Mouse (Mus musculus): ENCODE data around the gene Khdc1a. TPM values are rescaled to one million over a fixed set of nuclear protein-coding genes. Genes with fewer than 3 reads are reported as not detected.
"Not testable (repeated sequence)": the region's sequence is repeated elsewhere in the genome, so short reads cannot be mapped to it uniquely, and the experiment has no call there.

Khdc1a gene
- total RNA-seq, 1 experiment = not detected

DNA sequence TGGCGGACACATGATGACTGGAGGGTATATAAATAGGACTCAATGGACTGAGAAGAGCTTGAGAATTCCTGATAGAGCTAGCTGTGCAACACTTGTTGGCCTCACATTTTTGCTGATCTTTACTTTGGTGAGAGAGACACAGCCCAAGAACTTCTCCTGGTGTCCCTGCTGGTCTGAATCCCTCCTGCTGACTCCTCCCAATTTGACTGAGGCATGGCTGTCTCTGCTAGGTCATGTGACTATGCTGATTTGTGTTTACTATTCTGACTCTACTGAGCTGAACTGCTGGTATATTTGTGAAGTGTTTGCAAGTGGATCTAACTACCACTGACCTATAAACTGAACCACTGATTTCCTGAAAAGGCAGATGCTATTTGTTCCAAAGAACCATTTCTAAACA, 27.8 kb upstream of the Khdc1a start:
- Histone ChIP-seq H3K4me3 (ENCODE audit: insufficient read depth in 1 of 2, low read depth in 1 of 2, low read length in 2 of 2, poor library complexity in 1 of 2, severe bottlenecking in 1 of 2) (no peak overlapping the region), H3K9ac (ENCODE audit: insufficient read depth, low read depth, low read length, poor library complexity, severe bottlenecking) (no peak overlapping the region), H3K4me1 (ENCODE audit: control insufficient read depth in 2 of 2, insufficient read depth in 2 of 2, low read length in 2 of 2, poor library complexity in 1 of 2) (no peaks in the 10 kb centered on the region), H3K36me3 (ENCODE audit: control insufficient read depth, insufficient read depth, low read length, poor library complexity, severe bottlenecking) (no peaks in the 10 kb centered on the region), H3K9me3 (ENCODE audit: control insufficient read depth, insufficient read depth, low read depth, low read length) (no peaks in the 10 kb centered on the region), H3K27ac (ENCODE audit: insufficient read depth, low read depth, low read length, poor library complexity, severe bottlenecking) (no peak overlapping the region)
- in situ Hi-C loops (cut with MboI; ENCODE audit: low sequenced_read_pairs in 2 of 2, unreplicated experiment in 2 of 2) = no loop called here
- TF ChIP-seq ZNF384 (IDR thresholded peaks at IDR 0.05; ENCODE audit: low read depth, low read length) (no peak), MAFK (IDR thresholded peaks at IDR 0.05; ENCODE audit: insufficient read depth, low read depth, low read length) (no peak), ZC3H11A (IDR thresholded peaks at IDR 0.05; ENCODE audit: borderline replicate concordance, low read depth, low read length) (no peak), HCFC1 (IDR thresholded peaks at IDR 0.05; ENCODE audit: borderline replicate concordance, insufficient read depth, low read length) (no peak), CHD2 (IDR thresholded peaks at IDR 0.05; ENCODE audit: low read depth, low read length) (no peak)
- DNase-seq (ENCODE audit: low read depth, low spot score) = no peak

DNA sequence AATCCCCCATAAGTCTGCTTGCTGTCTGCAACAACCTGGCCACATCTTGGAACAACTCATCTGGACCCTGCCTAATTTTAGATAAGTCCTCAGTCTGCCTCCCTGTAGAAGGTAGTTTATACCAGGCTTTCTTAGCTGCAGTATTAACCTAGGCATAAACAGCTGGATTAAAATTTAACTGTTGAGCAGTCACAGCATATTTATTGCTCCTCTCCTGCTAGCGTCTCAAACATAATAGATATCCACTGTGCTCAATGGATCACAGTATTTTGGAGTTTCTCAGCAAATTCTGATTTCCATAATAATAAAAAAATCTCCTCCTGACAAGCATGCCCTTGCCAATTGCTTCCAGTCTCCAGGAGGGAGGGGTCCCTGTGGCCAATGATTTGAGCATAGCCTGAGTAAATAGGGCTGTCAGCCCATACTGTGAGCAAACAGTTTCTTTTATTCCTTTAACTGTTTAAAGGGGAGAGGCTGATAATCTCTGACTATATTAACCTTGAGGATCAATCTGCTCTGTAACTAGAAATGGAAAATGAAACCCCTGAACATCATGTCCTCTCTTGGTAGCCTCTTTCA, 25.4 kb upstream of the Khdc1a start:
- H3K4me1 ChIP-seq (ENCODE audit: control insufficient read depth in 2 of 2, insufficient read depth in 2 of 2, low read length in 2 of 2, poor library complexity in 1 of 2) = no peaks in the 10 kb centered on the region
- H3K4me3 ChIP-seq (ENCODE audit: insufficient read depth in 1 of 2, low read depth in 1 of 2, low read length in 2 of 2, poor library complexity in 1 of 2, severe bottlenecking in 1 of 2) = no peak overlapping the region
- DNase-seq (ENCODE audit: low read depth, low spot score) = no peak
- H3K9ac ChIP-seq (ENCODE audit: insufficient read depth, low read depth, low read length, poor library complexity, severe bottlenecking) = no peak overlapping the region
- no peaks in the 10 kb centered on the region for H3K36me3 ChIP-seq (ENCODE audit: control insufficient read depth, insufficient read depth, low read length, poor library complexity, severe bottlenecking)
- no peak overlapping the region for H3K27ac ChIP-seq (ENCODE audit: insufficient read depth, low read depth, low read length, poor library complexity, severe bottlenecking)
- in situ Hi-C loops (cut with MboI; ENCODE audit: low sequenced_read_pairs in 2 of 2, unreplicated experiment in 2 of 2) = no loop called here
- no peak for TF ChIP-seq HCFC1 (IDR thresholded peaks at IDR 0.05; ENCODE audit: borderline replicate concordance, insufficient read depth, low read length)
- no peak for TF ChIP-seq CHD2 (IDR thresholded peaks at IDR 0.05; ENCODE audit: low read depth, low read length)
- no peaks in the 10 kb centered on the region; the same call in 1 of the 2 replicates for H3K9me3 ChIP-seq (ENCODE audit: control insufficient read depth, insufficient read depth, low read depth, low read length)

DNA sequence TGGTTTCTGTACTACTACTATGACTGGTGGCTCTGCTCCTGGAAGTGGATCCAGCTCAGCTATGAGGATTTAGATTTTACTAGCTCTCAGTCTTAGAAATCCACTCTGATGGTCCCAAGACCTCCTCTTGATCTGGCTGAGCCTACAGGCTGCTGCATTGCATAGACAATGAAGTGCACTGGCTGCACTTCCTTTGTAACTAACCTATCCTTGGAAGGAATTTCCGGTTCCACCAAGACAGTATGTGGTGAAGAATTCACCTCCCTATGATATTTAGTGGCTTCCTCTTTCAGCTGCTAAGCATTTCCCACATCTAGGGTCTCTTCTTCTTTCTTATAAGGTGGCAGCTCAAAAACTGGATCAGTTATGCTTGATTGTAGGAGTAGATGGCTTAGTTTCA, 24.8 kb upstream of the Khdc1a start:
- H3K27ac ChIP-seq (ENCODE audit: insufficient read depth, low read depth, low read length, poor library complexity, severe bottlenecking) = no peak overlapping the region
- DNase-seq (ENCODE audit: low read depth, low spot score) = no peak
- no peaks in the 10 kb centered on the region for H3K4me1 ChIP-seq (ENCODE audit: control insufficient read depth in 2 of 2, insufficient read depth in 2 of 2, low read length in 2 of 2, poor library complexity in 1 of 2)
- no peaks in the 10 kb centered on the region for H3K36me3 ChIP-seq (ENCODE audit: control insufficient read depth, insufficient read depth, low read length, poor library complexity, severe bottlenecking)
- no peak overlapping the region for H3K9ac ChIP-seq (ENCODE audit: insufficient read depth, low read depth, low read length, poor library complexity, severe bottlenecking)
- no peaks in the 10 kb centered on the region; the same call in 1 of the 2 replicates for H3K9me3 ChIP-seq (ENCODE audit: control insufficient read depth, insufficient read depth, low read depth, low read length)
- TF ChIP-seq HCFC1 (IDR thresholded peaks at IDR 0.05; ENCODE audit: borderline replicate concordance, insufficient read depth, low read length) (no peak), ZC3H11A (IDR thresholded peaks at IDR 0.05; ENCODE audit: borderline replicate concordance, low read depth, low read length) (no peak), CHD2 (IDR thresholded peaks at IDR 0.05; ENCODE audit: low read depth, low read length) (no peak), ZNF384 (IDR thresholded peaks at IDR 0.05; ENCODE audit: low read depth, low read length) (no peak), MAFK (IDR thresholded peaks at IDR 0.05; ENCODE audit: insufficient read depth, low read depth, low read length) (no peak)
- in situ Hi-C loops (cut with MboI; ENCODE audit: low sequenced_read_pairs in 2 of 2, unreplicated experiment in 2 of 2) = no loop called here
- no peak overlapping the region for H3K4me3 ChIP-seq (ENCODE audit: insufficient read depth in 1 of 2, low read depth in 1 of 2, low read length in 2 of 2, poor library complexity in 1 of 2, severe bottlenecking in 1 of 2)

DNA sequence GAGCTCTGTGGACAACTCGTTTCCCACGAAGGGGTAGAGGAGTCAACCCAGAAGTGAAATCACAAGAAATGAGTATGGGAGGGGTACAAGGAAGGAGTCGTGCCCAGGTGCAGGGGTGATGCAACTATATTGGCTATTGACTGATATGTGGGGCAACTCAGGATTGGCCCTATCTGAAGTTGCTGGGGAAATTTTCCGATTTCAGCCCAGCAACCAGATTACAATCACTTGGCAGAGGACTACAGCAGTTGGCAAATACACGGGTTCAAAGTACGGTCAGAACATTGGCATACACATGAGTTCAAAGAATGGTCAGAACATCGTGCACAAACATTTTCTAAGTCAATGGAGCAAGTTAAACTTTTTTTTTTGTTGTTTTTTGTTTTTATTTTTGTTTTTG, 22.7 kb upstream of the Khdc1a start:
- Histone ChIP-seq H3K4me1 (ENCODE audit: control insufficient read depth in 2 of 2, insufficient read depth in 2 of 2, low read length in 2 of 2, poor library complexity in 1 of 2) (no peaks in the 10 kb centered on the region), H3K9ac (ENCODE audit: insufficient read depth, low read depth, low read length, poor library complexity, severe bottlenecking) (no peak overlapping the region), H3K4me3 (ENCODE audit: insufficient read depth in 1 of 2, low read depth in 1 of 2, low read length in 2 of 2, poor library complexity in 1 of 2, severe bottlenecking in 1 of 2) (no peak overlapping the region), H3K27ac (ENCODE audit: insufficient read depth, low read depth, low read length, poor library complexity, severe bottlenecking) (no peak overlapping the region), H3K36me3 (ENCODE audit: control insufficient read depth, insufficient read depth, low read length, poor library complexity, severe bottlenecking) (no peaks in the 10 kb centered on the region), H3K9me3 (ENCODE audit: control insufficient read depth, insufficient read depth, low read depth, low read length) (no peaks in the 10 kb centered on the region; the same call in 1 of the 2 replicates)
- DNase-seq (ENCODE audit: low read depth, low spot score) = no peak
- TF ChIP-seq ZC3H11A (IDR thresholded peaks at IDR 0.05; ENCODE audit: borderline replicate concordance, low read depth, low read length) (no peak), HCFC1 (IDR thresholded peaks at IDR 0.05; ENCODE audit: borderline replicate concordance, insufficient read depth, low read length) (no peak), MAFK (IDR thresholded peaks at IDR 0.05; ENCODE audit: insufficient read depth, low read depth, low read length) (no peak), CHD2 (IDR thresholded peaks at IDR 0.05; ENCODE audit: low read depth, low read length) (no peak), ZNF384 (IDR thresholded peaks at IDR 0.05; ENCODE audit: low read depth, low read length) (no peak)
- in situ Hi-C loops (cut with MboI; ENCODE audit: low sequenced_read_pairs in 2 of 2, unreplicated experiment in 2 of 2) = no loop called here

DNA sequence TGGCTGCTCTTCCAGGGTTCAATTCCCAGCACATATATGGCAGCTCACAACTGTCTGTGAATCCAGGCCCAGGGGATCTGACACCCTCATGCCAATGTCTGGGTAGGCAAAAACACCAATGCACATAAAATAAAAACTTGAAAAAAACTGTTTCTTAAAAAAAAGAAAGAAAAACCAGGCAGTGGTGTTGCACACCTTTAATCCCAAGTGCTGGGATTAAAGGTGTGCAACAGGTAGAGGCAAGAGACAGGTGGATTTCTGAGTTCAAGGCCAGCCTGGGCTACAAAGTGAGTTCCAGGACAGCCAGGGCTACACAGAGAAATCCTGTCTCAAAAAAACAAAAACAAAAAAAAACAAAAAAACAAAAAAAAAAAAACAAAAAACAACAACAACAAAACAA, 18.3 kb upstream of the Khdc1a start:
- H3K9me3 ChIP-seq (ENCODE audit: control insufficient read depth, insufficient read depth, low read depth, low read length); DNase-seq (ENCODE audit: low read depth, low spot score); H3K36me3 ChIP-seq (ENCODE audit: control insufficient read depth, insufficient read depth, low read length, poor library complexity, severe bottlenecking); H3K27ac ChIP-seq (ENCODE audit: insufficient read depth, low read depth, low read length, poor library complexity, severe bottlenecking); H3K4me1 ChIP-seq (ENCODE audit: control insufficient read depth in 2 of 2, insufficient read depth in 2 of 2, low read length in 2 of 2, poor library complexity in 1 of 2); in situ Hi-C loops (cut with MboI; ENCODE audit: low sequenced_read_pairs in 2 of 2, unreplicated experiment in 2 of 2); H3K9ac ChIP-seq (ENCODE audit: insufficient read depth, low read depth, low read length, poor library complexity, severe bottlenecking); H3K4me3 ChIP-seq (ENCODE audit: insufficient read depth in 1 of 2, low read depth in 1 of 2, low read length in 2 of 2, poor library complexity in 1 of 2, severe bottlenecking in 1 of 2): not testable (repeated sequence)

All from ES-E14 (cell line).